In genomic region chr14:105860920-105861319, GRCm38 (mm10) we compare ENCODE assay signal across 23 mouse cellular contexts. TPM values are rescaled to one million over a fixed set of nuclear protein-coding genes. Genes with fewer than 3 reads are reported as not detected.
A peak's percentile ranks its signal among the peaks of the same experiment; 100 is the strongest.
DNase-seq lines count a peak whose midpoint lies in the region; ATAC-seq and TF ChIP-seq lines count a peak whose summit lies in the region.
"Had no signal": no experiment of that assay in that cellular context is flagged by ENCODE, and none has a peak within 500 bp of the region (broad histone marks: within the 10 kb centered on the region; RNA-seq: fewer than 3 reads in every experiment).

No protein-coding gene starts in this region.

- TF ChIP-seq CTCF in liver, embryonic 14.5 days (IDR thresholded peaks at IDR 0.05; ENCODE audit: low read depth): no peak

- no peak for DNase-seq in embryonic facial prominence, embryonic 14.5 days (ENCODE audit: low spot score)
- no peak for DNase-seq in embryonic facial prominence, embryonic 10.5 days (ENCODE audit: low spot score)
- DNase-seq in ZHBTc4 (ENCODE audit: low read depth, low spot score): peak; percentile 96
- peak in 2 of 3 experiments; percentile 3 to 18 for DNase-seq in liver, embryonic 14.5 days (ENCODE audit: low read depth in 3 of 3, low spot score in 3 of 3)
- DNase-seq in urinary bladder, postnatal 10 days (ENCODE audit: low spot score): no peak
- DNase-seq in gastrocnemius, postnatal 4 days (ENCODE audit: low spot score in 2 of 2): no peak
- DNase-seq: adrenal gland, postnatal 10 days; cerebellum, postnatal 14 days; gastrocnemius, postnatal 10 days; heart, adult 2 months; heart, postnatal 36 days; kidney, adult 18-20 months; kidney, postnatal 10 days; left cerebral cortex, postnatal 4 days; lung, adult 18-20 months; lung, postnatal 14 days; right cerebral cortex, postnatal 25 days; thymus, postnatal 25 days had no signal

- H3K4me3 ChIP-seq in embryonic facial prominence, embryonic 14.5 days (ENCODE audit: low read depth, low read length): no peak overlapping the region
- H3K4me3 ChIP-seq in embryonic facial prominence, embryonic 10.5 days: no peak overlapping the region
- no peak overlapping the region for H3K4me3 ChIP-seq in liver, embryonic 14.5 days (ENCODE audit: insufficient read depth in 1 of 2, low read depth in 2 of 2, low read length in 2 of 2)
- H3K4me3 ChIP-seq in stomach, embryonic 16.5 days (replicated peaks; ENCODE audit: low read length): no peak overlapping the region
- H3K4me3 ChIP-seq: forebrain, embryonic 12.5 days; heart, adult 2 months had no signal

- no peak overlapping the region for H3K9ac ChIP-seq in embryonic facial prominence, embryonic 14.5 days (ENCODE audit: low read depth, low read length)
- H3K9ac ChIP-seq in liver, embryonic 14.5 days (replicated peaks): no peak overlapping the region
- H3K9ac ChIP-seq in stomach, embryonic 16.5 days (ENCODE audit: low read length): no peak overlapping the region
- H3K9ac ChIP-seq: forebrain, embryonic 12.5 days; hindbrain, embryonic 14.5 days had no signal

- H3K4me1 ChIP-seq in embryonic facial prominence, embryonic 14.5 days (ENCODE audit: control insufficient read depth, insufficient read depth, low read length): no peaks in the 10 kb centered on the region
- H3K4me1 ChIP-seq in embryonic facial prominence, embryonic 10.5 days: peaks cover 17% of the 10 kb centered on the region
- 0 out of 4 replicates have a peak, but pooled peaks cover 0 to 3% of the 10 kb centered on the region in 2 experiments for H3K4me1 ChIP-seq in liver, embryonic 14.5 days (replicated peaks; ENCODE audit: control insufficient read depth in 2 of 2, insufficient read depth in 2 of 2, low read length in 1 of 2)
- no peaks in the 10 kb centered on the region for H3K4me1 ChIP-seq in stomach, embryonic 16.5 days (ENCODE audit: control insufficient read depth, insufficient read depth, low read length)
- H3K4me1 ChIP-seq: forebrain, embryonic 12.5 days had no signal

- no peaks in the 10 kb centered on the region for H3K9me3 ChIP-seq in embryonic facial prominence, embryonic 14.5 days (ENCODE audit: control insufficient read depth, low read length)
- H3K9me3 ChIP-seq in embryonic facial prominence, embryonic 10.5 days: no peaks in the 10 kb centered on the region
- no peaks in the 10 kb centered on the region for H3K9me3 ChIP-seq in liver, embryonic 14.5 days (ENCODE audit: control insufficient read depth, low read length)
- no peaks in the 10 kb centered on the region for H3K9me3 ChIP-seq in stomach, embryonic 16.5 days (replicated peaks; ENCODE audit: control insufficient read depth, low read length)
- H3K9me3 ChIP-seq: forebrain, embryonic 12.5 days had no signal

- H3K27me3 ChIP-seq in embryonic facial prominence, embryonic 14.5 days (replicated peaks; ENCODE audit: control insufficient read depth, insufficient read depth, low read length): no peaks in the 10 kb centered on the region
- H3K27me3 ChIP-seq in embryonic facial prominence, embryonic 10.5 days (replicated peaks; ENCODE audit: low read depth, poor library complexity, severe bottlenecking): peaks cover 3% of the 10 kb centered on the region; the same call in 1 of the 2 replicates
- no peaks in the 10 kb centered on the region for H3K27me3 ChIP-seq in liver, embryonic 14.5 days (ENCODE audit: control insufficient read depth, insufficient read depth, low read length)
- no peaks in the 10 kb centered on the region for H3K27me3 ChIP-seq in stomach, embryonic 16.5 days (ENCODE audit: control insufficient read depth, insufficient read depth, low read length)

- WGBS in embryonic facial prominence, embryonic 14.5 days: 52% methylated on average over 6 of the region's 6 CpGs
- 35% methylated on average over 6 of the region's 6 CpGs for WGBS in embryonic facial prominence, embryonic 10.5 days
- 25% methylated on average over 6 of the region's 6 CpGs for WGBS in liver, embryonic 14.5 days (ENCODE audit: insufficient replicate concordance)
- WGBS in stomach, embryonic 16.5 days: 46% methylated on average over 6 of the region's 6 CpGs

- ATAC-seq in embryonic facial prominence, embryonic 14.5 days (ENCODE audit: low read depth): peak; percentile 55; the same call in 1 of the 2 replicates
- no peak for ATAC-seq in liver, embryonic 14.5 days (ENCODE audit: insufficient read depth)
- peak; percentile 62; the same call in 1 of the 2 replicates for ATAC-seq in stomach, embryonic 16.5 days (ENCODE audit: insufficient read depth, low FRiP score)
- ATAC-seq in monocyte, adult 5-6 weeks (replicated peaks; ENCODE audit: insufficient number of reproducible peaks, low FRiP score, low TSS enrichment, poor library complexity, severe bottlenecking): no peak
- ATAC-seq: midbrain, embryonic 16.5 days had no signal

- no peaks in the 10 kb centered on the region for H3K36me3 ChIP-seq in embryonic facial prominence, embryonic 14.5 days (ENCODE audit: control insufficient read depth, insufficient read depth, low read length)
- H3K36me3 ChIP-seq in embryonic facial prominence, embryonic 10.5 days (replicated peaks): no peaks in the 10 kb centered on the region
- no peaks in the 10 kb centered on the region for H3K36me3 ChIP-seq in liver, embryonic 14.5 days (replicated peaks; ENCODE audit: control insufficient read depth, insufficient read depth, low read depth)
- no peaks in the 10 kb centered on the region for H3K36me3 ChIP-seq in stomach, embryonic 16.5 days (ENCODE audit: control insufficient read depth, insufficient read depth, low read length)
- H3K36me3 ChIP-seq: forebrain, embryonic 12.5 days had no signal

- no peak overlapping the region for H3K4me2 ChIP-seq in embryonic facial prominence, embryonic 14.5 days (ENCODE audit: low read depth, low read length)
- no peak overlapping the region for H3K4me2 ChIP-seq in liver, embryonic 14.5 days (ENCODE audit: low read depth)
- H3K4me2 ChIP-seq in stomach, embryonic 16.5 days (ENCODE audit: low read depth, low read length): no peak overlapping the region
- H3K4me2 ChIP-seq: forebrain, embryonic 12.5 days; hindbrain, embryonic 14.5 days had no signal

- no peak overlapping the region for H3K27ac ChIP-seq in embryonic facial prominence, embryonic 14.5 days (replicated peaks; ENCODE audit: low read depth, low read length)
- no peak overlapping the region for H3K27ac ChIP-seq in embryonic facial prominence, embryonic 10.5 days (replicated peaks)
- H3K27ac ChIP-seq in liver, embryonic 14.5 days: no peak overlapping the region
- H3K27ac ChIP-seq in stomach, embryonic 16.5 days (ENCODE audit: low read length): no peak overlapping the region
- H3K27ac ChIP-seq: forebrain, embryonic 12.5 days; heart, adult 2 months; hindbrain, embryonic 14.5 days had no signal

- no peak for TF ChIP-seq EP300 in liver, embryonic 14.5 days (IDR thresholded peaks at IDR 0.05; ENCODE audit: low read depth)

RNA-seq across cellular contexts. Expression of gene Spry2, which starts 35.7 kb away (rescaled TPM):
- polyA plus RNA-seq in embryonic facial prominence, embryonic 14.5 days (2014; fragmentation: Nextera tagmentation; extraction: Ambion mirVana): 53.9 and 65.2 TPM in 2 replicates
- polyA plus RNA-seq in embryonic facial prominence, embryonic 10.5 days (2016; fragmentation: Nextera tagmentation; extraction: Ambion mirVana): 40.0 and 41.8 TPM in 2 replicates
- polyA plus RNA-seq in liver, embryonic 14.5 days (2012; rRNA removed): 0.92 and 1.1 TPM in 2 replicates
- 3.1 and 3.5 TPM in 2 replicates for polyA plus RNA-seq in liver, embryonic 14.5 days (2014; fragmentation: Nextera tagmentation; extraction: Ambion mirVana)
- 45.1 and 47.5 TPM in 2 replicates for polyA plus RNA-seq in stomach, embryonic 16.5 days (2015; fragmentation: Nextera tagmentation; extraction: Ambion mirVana)
- 81.2 to 123 TPM (median 94.5 TPM) in 3 replicates for total RNA-seq in monocyte, adult 5-6 weeks (2017)
- total RNA-seq in gastrocnemius, postnatal 4 days (2021): 10 to 100 TPM; 65.9 to 67.3 TPM

Comparison
In these comparisons a context has a peak if more than half of its experiments do, and no peak if none do; other contexts are left out.
1. ATAC-seq: peak in embryonic facial prominence, embryonic 14.5 days (single experiment) and stomach, embryonic 16.5 days (single experiment); none in liver, embryonic 14.5 days (single experiment) and monocyte, adult 5-6 weeks (single experiment).
2. DNase-seq: peak in ZHBTc4 (single experiment) and liver, embryonic 14.5 days (2 of 3); none in embryonic facial prominence, embryonic 14.5 days (single experiment), embryonic facial prominence, embryonic 10.5 days (single experiment), urinary bladder, postnatal 10 days (single experiment) and gastrocnemius, postnatal 4 days (0 of 2).